Mouse (Mus musculus) heart, postnatal 0 days (tissue): Measurements from ENCODE around the gene Neu1.

Experiments
- CTCF ChIP-seq: IDR thresholded peaks from 2 replicates; pipeline ENCODE4 v1.5.1; 2016; ENCODE audit warnings: antibody characterized with exemption, control low read depth, low read depth
- EP300 ChIP-seq: IDR thresholded peaks from 2 replicates; pipeline ENCODE4 v1.6.1; 2016; ENCODE audit warnings: antibody characterized with exemption, low read depth

GRCm38 (mm10) chr17:34890074-34890743 lies 40.8 kb upstream of the Neu1 start:
- TF ChIP-seq EP300, result no peak
- TF ChIP-seq CTCF, result no peak
